8 mouse cellular contexts compared by ENCODE assay signal in genomic region chr11:11686569-11687051, GRCm38 (mm10). TPM values are rescaled to one million over a fixed set of nuclear protein-coding genes. Genes with fewer than 3 reads are reported as not detected.
DNase-seq lines count a peak whose midpoint lies in the region; ATAC-seq and TF ChIP-seq lines count a peak whose summit lies in the region.

No protein-coding gene starts in this region.

- H3K27ac ChIP-seq in limb, embryonic 10.5 days, result no peak overlapping the region
- no peak overlapping the region for H3K27ac ChIP-seq in neural tube, embryonic 14.5 days (ENCODE audit: low read depth, low read length)

- no peak for ATAC-seq in neural tube, embryonic 14.5 days (ENCODE audit: low read depth)

- H3K4me1 ChIP-seq in lung, adult 2 months (ENCODE audit: control insufficient read depth, insufficient read depth, low read length), result no peaks in the 10 kb centered on the region
- peaks cover 13% of the 10 kb centered on the region for H3K4me1 ChIP-seq in limb, embryonic 10.5 days
- peaks cover 9% of the 10 kb centered on the region; the same call in 1 of the 2 replicates for H3K4me1 ChIP-seq in neural tube, embryonic 14.5 days (ENCODE audit: control insufficient read depth, insufficient read depth, low read length)

- TF ChIP-seq CTCF in lung, adult 2 months (IDR thresholded peaks at IDR 0.05; ENCODE audit: insufficient read depth, low read length), result no peak

- no peak overlapping the region for H3K9ac ChIP-seq in neural tube, embryonic 14.5 days (replicated peaks; ENCODE audit: low read depth, low read length)

- peaks cover 81% of the 10 kb centered on the region for H3K27me3 ChIP-seq in limb, embryonic 10.5 days (ENCODE audit: low read depth, poor library complexity, severe bottlenecking)
- H3K27me3 ChIP-seq in neural tube, embryonic 14.5 days (ENCODE audit: control insufficient read depth, insufficient read depth, low read length), result peaks cover 34% of the 10 kb centered on the region

- no peak for TF ChIP-seq POLR2A in lung, adult 2 months (IDR thresholded peaks at IDR 0.05; ENCODE audit: borderline replicate concordance, extremely low read depth, low read depth, low read length)

- H3K4me2 ChIP-seq in neural tube, embryonic 14.5 days (ENCODE audit: low read depth, low read length), result peak overlapping the region; percentile 95

- no peak for DNase-seq in lung, adult 2 months
- DNase-seq in lung, postnatal 36 days, result no peak
- peak; percentile 46 for DNase-seq in embryo, embryonic 9.5 days (ENCODE audit: extremely low spot score)
- no peak for DNase-seq in limb, embryonic 10.5 days (ENCODE audit: low spot score)
- no peak for DNase-seq in urinary bladder, postnatal 4 days (ENCODE audit: low spot score in 2 of 2)
- no peak for DNase-seq in cerebellum, adult 11-12 months
- DNase-seq in adrenal gland, postnatal 36 days, result no peak

- H3K4me3 ChIP-seq in lung, adult 2 months (replicated peaks; ENCODE audit: extremely low read depth, low read depth, low read length), result peak overlapping the region; percentile 76
- H3K4me3 ChIP-seq in limb, embryonic 10.5 days, result peak overlapping the region; percentile 70
- peak overlapping the region; percentile 55 for H3K4me3 ChIP-seq in neural tube, embryonic 14.5 days (ENCODE audit: low read depth, low read length)

- H3K36me3 ChIP-seq in limb, embryonic 10.5 days, result no peaks in the 10 kb centered on the region
- H3K36me3 ChIP-seq in neural tube, embryonic 14.5 days (ENCODE audit: control insufficient read depth, insufficient read depth, low read length), result no peaks in the 10 kb centered on the region

- no peaks in the 10 kb centered on the region for H3K9me3 ChIP-seq in limb, embryonic 10.5 days (replicated peaks)
- no peaks in the 10 kb centered on the region for H3K9me3 ChIP-seq in neural tube, embryonic 14.5 days (ENCODE audit: control insufficient read depth, low read length)

- WGBS in lung, adult 2 months, result 10% methylated on average over 16 of the region's 16 CpGs
- WGBS in limb, embryonic 10.5 days, result 18% methylated on average over 16 of the region's 16 CpGs
- WGBS in neural tube, embryonic 14.5 days, result 12% methylated on average over 16 of the region's 16 CpGs

RNA-seq across cellular contexts. Expression of gene Ikzf1, which starts 1.8 kb away (rescaled TPM):
- polyA plus RNA-seq in lung, adult 2 months (2012; rRNA removed), result 28.0 and 39.9 TPM in 2 replicates
- polyA plus RNA-seq in limb, embryonic 10.5 days (2016; fragmentation: Nextera tagmentation; extraction: Ambion mirVana), result 2.2 and 3.2 TPM in 2 replicates
- 0.35 and 0.90 TPM in 2 replicates for polyA plus RNA-seq in neural tube, embryonic 14.5 days (2014; fragmentation: Nextera tagmentation; extraction: Ambion mirVana)
- total RNA-seq in adrenal gland, postnatal 36 days (2021), result 1 to 10 TPM; 1.8 to 2.5 TPM

RNA-seq across cellular contexts. Expression of gene 4930512M02Rik, which starts 59.0 kb away (rescaled TPM):
- polyA plus RNA-seq in lung, adult 2 months (2012; rRNA removed), result not detected in 2 replicates
- polyA plus RNA-seq in limb, embryonic 10.5 days (2016; fragmentation: Nextera tagmentation; extraction: Ambion mirVana), result not detected in 2 replicates
- polyA plus RNA-seq in neural tube, embryonic 14.5 days (2014; fragmentation: Nextera tagmentation; extraction: Ambion mirVana), result not detected in 2 replicates
- not detected for total RNA-seq in adrenal gland, postnatal 36 days (2021)
